Mouse (Mus musculus) kidney, adult 18-20 months (tissue): Measurements from ENCODE around the gene Phex.

ENCODE experiments used
- DNase-seq: peaks from one replicate; pipeline ENCODE4 v3.0.0; 2021

Phex gene

GRCm38 (mm10) chrX:157306796-157307405, 108.2 kb downstream of the Phex start:
- no peak for DNase-seq

DNA sequence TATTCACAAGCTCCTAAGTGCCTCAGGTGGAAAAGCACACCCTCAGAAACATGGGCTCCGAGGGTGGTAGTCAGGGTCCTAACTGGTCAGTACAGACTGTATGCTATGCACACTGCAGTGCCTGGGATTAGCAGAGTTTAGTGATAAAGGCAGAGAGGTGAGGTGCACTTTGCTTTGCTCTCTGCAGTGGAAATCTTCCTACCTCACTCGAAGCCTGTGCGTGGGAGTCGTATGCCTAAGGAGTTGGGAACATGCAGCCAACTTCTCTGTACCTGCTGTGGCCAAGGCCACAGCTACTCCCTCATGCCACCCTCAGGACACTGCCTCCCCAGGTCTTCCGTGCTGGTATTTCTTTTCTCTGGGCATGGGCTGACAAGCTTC, 109.3 kb downstream of the Phex start:
- no peak for DNase-seq

GRCm38 (mm10) chrX:157305193-157305851, 109.8 kb downstream of the Phex start:
- DNase-seq = no peak

GRCm38 (mm10) chrX:157292411-157292810, 122.7 kb downstream of the Phex start:
- DNase-seq = no peak

DNA sequence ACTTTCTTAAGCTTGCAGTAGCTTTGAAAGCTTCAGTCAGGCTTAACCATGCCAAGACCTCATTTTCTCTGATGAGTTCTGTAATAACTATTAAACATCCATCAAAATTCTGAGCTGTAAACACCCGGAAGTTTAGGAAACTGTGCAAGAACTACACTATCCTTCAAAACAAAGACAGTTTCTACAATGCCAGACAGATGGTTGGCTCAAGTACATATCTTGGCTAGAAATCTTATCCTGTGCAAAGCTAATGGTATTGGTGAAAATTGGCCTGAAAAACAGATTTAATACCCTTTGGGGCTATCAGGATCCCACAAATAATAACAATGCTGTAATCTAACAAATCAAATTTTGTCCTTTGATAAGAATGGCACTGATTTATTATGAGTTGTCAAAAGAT, 138.5 kb downstream of the Phex start:
- DNase-seq = no peak

- no peak for DNase-seq
Observed at GRCm38 (mm10) chrX:157273291-157273690, 141.8 kb downstream of the Phex start.

DNA sequence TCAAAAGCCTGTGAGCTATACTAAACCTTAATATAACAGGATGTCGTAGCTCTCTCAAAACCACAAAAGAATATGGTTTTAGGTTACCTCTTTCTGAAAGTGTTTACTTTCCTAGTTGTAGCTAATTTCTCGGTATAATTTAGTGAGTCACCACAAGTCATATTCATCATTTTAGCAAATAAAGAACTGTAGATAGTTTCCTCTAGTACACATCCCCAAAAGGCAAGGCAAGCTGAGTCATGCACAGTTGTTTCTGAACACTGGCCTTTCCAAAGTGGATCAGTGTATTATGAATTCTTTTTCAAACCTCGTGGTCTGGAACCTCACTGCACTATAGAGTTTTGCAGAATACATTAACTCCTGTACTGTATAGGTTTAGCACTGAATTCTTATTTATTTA, 143.5 kb downstream of the Phex start:
- no peak for DNase-seq

DNA sequence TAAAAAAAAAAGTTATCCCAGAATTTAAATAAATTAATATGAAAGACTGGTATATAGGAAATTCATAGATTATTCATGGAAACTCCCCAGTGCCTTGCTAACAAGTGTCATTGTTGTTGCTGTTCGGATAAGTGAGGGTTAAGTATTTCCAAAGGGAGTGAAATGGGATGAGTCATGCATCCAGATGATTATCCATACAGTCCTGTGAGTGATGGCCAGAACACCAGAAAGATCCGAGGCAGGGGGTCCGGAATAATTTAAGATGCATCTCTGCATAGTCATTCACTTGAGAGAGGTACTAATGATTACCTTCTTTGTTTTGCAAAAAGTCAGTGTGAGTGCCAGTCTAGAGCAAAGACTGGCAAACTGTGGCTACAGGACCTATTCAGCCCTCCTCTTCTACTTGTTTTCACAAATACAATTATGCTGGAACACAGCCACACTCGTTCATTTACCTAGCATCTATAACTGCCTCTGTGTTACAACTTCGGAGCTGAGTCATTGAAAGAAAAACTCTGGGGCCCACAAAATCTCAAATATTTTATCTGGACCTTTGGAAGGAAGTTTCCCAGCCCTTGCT, 145.3 kb downstream of the Phex start:
- no peak for DNase-seq

DNA sequence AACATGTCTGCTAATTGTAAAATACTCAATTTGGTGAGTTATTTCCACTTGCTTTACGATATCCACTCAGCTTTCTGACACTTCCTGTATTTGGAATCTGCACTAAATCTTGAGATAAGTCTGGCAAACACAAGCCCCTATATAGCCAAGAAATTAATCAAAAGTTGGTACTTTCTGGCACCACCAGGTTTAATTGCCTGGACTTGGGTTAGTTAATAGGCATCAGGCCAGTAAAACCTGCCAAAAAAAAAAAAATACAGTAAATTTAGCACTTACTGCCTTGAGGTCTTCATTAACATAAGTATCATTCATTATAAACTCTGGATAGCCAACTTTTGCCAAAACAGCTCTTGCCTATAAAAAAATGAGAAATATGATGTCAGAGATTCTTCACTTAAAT, 147.0 kb downstream of the Phex start:
- no peak for DNase-seq

DNA sequence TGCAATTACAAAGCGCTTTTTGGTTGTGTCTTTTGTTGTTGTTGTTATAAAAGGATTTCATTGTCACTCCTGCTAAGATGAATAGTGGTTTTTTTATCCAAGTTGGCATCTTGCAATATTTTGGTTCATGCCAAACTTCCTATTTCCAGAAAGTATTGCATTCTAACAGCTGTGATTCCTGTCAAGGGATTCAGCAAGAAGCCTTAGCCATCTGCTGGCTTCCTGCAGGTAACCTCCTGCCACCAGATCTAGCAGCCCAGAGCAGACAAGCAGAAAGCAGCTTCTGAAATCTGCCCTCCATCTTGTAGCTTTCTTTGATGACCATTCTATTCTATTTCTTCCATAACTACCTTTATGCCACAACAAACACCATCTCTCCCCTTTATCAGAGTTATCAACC, 212.4 kb downstream of the Phex start:
- DNase-seq = no peak

DNA sequence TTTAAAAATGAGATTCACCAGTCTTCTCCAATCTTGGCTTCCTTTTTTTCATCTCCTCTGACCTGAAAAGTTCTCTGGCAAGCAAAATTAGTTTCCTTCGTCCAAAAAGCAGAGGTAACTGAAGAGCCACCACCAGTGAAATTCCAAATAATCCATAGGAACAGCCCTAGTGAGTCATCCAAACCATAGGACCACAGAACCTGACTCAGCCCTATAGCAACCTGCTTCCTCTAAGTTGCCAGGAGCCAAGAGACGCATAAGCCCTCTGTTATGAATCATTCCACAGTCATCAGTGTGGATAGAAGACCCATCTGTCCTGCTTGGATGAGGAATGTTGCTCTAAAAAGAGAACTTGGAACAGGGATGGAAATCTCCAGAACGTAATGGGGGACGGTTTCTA, 230.9 kb downstream of the Phex start:
- no peak for DNase-seq

- no peak for DNase-seq
Observed at GRCm38 (mm10) chrX:157180845-157181244, 234.3 kb downstream of the Phex start.

GRCm38 (mm10) chrX:157164142-157164541, 251.0 kb downstream of the Phex start:
- no peak for DNase-seq

- DNase-seq = no peak
Observed at GRCm38 (mm10) chrX:157163394-157163793, 251.7 kb downstream of the Phex start.

- no peak for DNase-seq
Observed at GRCm38 (mm10) chrX:157144675-157145074, 270.4 kb downstream of the Phex start.

- no peak for DNase-seq
Observed at GRCm38 (mm10) chrX:157139601-157140000, 275.5 kb downstream of the Phex start.
